Mouse (Mus musculus): ENCODE data around the gene Dhx8.

The Dhx8 gene

DNA sequence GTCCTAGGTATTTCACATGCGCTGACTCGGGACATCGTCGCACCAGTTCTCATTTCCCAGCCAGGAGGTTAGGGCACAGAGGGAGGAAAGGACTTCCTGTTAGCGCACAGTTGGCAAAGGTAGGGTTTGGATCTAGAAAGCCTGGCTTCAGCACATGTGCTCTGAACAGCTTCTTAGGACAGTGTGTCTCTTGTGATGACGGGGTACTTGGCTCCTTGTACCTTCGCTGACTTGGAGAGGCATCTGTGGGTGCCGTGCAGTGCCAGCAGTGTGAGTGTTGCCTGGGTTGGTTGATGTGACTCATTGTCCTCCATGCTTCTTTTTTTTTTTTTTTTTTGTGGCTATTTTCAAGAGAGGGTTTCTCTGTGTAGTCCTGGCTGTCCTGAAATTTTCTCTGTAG lies 23.9 kb downstream of the Dhx8 start:
- DNase-seq (ENCODE audit: low read depth), result no peak

DNA sequence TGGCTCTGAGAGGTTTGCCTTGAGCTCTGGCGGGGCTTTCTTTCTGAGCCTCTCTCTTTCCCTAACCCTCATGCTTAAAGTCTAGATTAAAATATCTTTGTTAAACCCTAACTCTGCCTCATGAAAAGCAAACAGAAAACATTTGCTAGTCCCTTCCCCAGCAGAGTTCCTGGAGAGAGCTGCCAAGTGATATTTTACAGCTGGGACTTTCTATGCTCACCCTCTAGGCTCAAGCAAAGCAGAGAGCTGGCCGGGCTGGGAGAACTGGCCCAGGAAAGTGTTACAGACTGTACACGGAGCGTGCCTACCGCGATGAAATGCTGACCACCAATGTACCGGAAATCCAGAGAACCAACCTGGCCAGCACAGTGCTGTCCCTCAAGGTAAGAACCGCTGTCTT lies 24.6 kb downstream of the Dhx8 start:
- DNase-seq (ENCODE audit: low read depth), result no peak

DNA sequence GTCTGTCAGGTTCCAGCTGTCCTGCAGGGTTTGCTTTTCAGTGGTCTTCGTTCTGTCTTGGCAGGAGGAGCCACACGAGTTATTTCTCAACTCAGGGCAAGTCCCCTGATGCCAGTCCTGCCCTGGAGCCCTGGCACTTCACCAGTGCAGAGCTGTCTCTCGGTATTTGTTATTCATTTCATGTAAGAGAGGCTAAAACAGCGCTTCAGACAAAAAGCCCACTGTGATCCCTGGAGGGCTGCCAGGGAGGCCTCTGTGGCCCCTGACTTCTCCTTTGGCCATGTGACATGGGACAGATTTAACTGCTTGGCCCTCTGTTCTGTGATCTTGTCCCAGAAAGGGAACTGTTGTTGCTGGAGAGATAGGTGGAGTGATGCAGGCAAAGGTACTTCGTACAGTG lies 25.7 kb downstream of the Dhx8 start:
- DNase-seq (ENCODE audit: low read depth), result no peak

DNA sequence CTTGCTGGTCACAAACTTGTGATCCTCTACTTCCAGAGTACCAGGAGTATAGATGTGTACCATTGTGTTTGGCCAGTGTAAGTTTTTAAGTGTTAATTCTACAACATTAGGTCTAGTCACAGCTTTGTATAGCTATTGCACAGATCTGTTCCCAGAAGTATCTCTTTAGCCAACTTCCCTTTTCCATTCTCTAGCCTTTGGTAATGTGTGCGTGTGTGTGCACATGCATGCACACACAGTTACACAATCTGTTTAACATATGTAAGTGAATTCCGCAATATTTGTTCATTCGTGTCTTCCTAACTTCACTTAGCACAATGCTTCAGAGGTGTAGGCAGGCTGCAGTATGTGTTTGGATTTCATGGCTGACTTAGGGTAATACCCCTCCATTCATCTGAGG lies 26.8 kb downstream of the Dhx8 start:
- peak; percentile 51 for DNase-seq (ENCODE audit: low read depth)

DNA sequence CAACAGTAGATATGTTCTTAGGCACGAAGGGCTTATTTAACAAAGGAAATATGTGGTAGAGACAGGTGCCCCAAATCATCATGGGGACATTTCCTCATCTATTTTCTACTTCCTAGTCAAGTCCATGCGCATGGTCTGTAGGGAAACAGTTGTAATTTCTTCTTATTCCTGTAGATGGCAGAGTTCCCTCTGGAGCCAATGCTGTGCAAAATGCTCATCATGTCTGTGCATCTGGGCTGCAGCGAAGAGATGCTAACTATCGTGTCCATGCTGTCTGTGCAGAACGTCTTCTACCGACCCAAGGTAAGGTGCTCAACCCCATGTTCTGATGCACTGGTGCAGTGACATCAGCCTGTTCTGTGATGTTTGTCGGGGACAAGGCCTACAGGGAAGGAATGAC lies 31.0 kb downstream of the Dhx8 start:
- DNase-seq (ENCODE audit: low read depth), result peak; percentile 87

DNA sequence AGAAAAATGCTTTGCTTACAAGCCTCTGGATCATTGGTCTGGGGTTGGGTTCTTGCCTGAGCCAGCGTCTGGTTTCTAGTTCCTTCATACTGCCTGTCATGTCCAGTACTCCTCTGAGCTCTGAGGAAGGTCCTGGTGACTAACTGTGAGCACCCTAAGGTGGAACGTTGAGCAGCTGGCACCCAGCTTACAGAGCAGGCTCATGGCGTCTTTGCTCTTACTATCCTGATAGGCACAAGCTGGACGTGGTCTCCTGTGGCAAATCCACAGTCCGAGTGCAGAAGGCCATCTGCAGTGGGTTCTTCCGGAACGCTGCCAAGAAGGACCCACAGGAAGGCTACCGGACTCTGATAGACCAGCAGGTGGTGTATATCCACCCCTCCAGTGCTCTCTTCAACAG lies 31.8 kb downstream of the Dhx8 start:
- no peak for DNase-seq (ENCODE audit: low read depth)

DNA sequence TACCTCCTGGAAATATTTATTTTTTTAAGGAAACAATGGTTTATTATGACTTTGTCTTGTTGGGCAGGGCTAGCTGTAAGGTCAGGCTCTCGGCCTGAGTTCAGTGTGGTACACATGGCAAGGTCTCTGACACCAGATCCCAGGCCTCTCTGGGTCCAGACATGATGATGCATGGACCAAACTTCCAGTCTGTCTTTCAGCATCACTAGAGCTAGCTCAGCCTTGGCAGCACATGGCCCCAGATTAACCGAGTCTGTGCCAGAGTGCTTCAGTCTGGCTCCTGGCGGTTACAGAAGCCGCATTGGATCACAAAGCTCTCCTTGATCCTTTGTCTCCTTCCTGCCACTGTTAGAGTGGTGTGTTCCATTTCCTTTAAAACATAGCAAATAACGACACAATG lies 34.6 kb downstream of the Dhx8 start:
- no peak for DNase-seq (ENCODE audit: low read depth)

DNA sequence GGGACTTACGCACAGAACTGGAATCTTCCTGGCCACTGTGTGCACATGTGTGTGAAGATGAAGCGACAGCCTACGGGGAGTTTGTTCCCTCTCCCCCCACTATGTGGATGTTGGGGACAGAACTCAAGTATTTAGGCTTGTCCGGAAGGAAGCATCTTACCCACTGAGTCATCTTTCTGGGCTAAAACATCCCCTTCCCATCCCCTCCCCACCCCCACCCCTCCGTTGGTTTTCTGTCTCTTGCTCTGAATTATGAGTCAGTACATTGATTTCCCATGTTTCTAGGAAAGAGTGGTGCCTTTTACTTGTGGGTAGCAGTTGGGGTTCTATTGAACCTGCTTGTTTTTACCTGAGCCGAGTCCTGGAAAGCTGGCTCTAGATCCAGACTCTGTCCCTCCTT lies 36.0 kb downstream of the Dhx8 start:
- DNase-seq (ENCODE audit: low read depth), result peak; percentile 66

DNA sequence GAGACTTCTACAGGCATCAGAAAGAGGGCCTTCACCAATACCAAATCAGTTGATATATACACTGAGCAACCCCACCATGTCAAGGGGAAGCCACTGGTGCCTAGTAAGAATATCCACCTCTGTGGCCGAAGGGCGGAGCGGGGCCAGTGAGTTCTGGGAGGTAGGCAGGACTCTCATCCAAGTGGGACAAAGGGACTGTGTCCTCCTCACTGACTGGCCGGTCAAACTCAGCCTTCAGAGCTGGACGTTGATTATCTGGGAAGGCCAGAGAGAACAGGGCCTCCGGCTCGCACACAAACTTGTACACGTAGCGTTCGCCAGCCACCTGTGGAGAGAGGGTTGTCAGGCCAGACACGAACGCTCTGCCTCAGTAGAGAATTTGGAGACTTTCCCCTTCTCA lies 37.5 kb downstream of the Dhx8 start:
- no peak for DNase-seq (ENCODE audit: low read depth)

DNA sequence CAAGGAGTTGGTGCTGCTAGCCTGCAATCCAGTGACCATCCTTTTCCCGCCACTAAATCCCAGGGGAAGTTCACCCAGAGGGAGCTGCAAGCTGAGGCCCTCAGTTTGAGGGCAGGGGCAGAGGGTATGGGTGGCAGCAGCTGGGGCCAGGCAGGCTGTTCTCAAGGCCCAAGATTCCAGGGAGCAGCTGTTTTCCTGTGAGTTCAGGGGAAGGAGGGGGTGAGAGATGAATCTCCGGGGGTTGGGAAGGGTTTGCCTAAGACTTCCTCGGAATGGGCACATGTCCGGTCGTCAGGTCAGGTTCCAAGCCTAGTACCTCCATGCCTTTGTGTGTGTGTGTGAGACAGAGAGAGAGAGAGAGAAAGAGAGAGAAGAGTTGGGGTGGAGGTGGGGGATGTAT lies 39.3 kb downstream of the Dhx8 start:
- no peak for DNase-seq (ENCODE audit: low read depth)

DNA sequence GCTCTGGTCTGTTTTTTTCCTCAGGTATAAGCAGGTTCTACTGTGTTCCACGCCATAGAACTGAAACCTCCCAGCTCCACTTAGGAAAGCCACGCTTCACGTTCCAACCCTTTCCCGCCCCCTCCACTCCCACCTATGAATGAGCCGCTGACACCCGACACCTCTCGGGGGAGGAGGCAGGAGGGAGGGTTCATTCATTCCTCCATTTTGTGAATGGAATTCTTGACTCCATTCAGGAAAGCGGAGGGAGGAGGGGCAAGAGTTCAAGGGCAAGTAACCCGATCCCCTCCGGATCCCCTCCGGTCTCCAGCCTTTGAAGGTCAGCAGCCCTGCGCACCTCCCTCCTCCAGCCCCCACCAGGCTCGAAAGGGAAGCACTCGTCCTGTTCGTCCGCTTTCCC lies 39.7 kb downstream of the Dhx8 start:
- peak; percentile 15 for DNase-seq (ENCODE audit: low read depth)

DNA sequence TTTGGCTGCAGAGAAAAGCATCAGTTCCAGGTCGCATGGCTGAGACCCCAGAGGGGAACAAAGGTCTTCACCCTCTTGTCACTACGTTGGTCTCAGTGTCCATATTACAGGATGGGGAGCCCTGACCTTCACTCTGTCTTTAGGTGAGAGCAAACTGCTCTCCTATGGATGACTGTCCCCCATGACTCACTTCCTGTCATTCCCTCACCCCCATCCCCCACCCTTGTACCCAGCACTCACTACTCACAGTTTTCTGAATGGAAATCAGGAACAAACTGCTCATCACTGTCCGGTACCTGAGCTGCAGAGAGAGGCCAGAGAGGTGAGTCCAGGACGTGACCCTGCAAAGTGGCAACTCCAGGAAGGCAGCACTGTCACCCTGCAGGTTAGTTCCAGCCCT lies 44.1 kb downstream of the Dhx8 start:
- DNase-seq (ENCODE audit: low read depth), result peak; percentile 51

DNA sequence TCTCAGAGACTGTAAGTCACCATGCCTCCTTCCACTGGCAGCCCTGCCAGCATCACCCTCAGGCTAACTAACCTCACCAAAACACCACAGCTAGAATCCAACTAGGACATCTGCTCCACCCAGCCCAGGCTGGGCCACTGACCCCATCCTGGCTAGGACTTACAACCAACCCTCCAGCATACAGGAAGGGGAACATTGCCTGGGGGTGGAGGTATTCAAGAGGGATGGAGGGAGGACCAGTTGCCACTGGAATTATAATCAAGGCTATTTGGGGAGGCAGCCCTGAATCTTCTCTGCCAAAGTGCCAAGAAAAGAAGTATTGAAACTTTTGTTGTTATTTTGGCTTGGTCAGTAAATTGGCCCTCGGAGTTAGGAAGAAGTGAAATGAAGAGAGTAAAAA lies 50.4 kb downstream of the Dhx8 start:
- DNase-seq (ENCODE audit: low read depth), result no peak

DNA sequence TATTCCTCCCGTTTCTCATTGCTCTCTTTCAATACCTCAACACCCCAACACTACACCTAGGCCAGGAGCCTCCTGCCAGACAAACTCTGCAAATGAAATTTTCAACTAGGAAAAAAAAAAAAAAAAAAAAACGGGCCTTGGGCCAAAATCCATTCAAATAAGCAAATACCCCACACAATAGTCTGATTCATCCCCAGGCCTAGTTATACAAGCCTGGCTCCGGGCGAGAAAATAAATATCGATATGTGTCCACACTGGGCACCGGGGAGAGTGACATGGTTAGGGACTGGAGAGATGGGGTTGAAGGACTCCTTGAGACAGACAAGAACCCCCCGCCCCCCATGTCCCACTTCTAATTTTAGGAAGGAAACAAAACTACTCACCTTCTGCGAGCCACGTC lies 50.9 kb downstream of the Dhx8 start:
- DNase-seq (ENCODE audit: low read depth), result peak; percentile 18

DNA sequence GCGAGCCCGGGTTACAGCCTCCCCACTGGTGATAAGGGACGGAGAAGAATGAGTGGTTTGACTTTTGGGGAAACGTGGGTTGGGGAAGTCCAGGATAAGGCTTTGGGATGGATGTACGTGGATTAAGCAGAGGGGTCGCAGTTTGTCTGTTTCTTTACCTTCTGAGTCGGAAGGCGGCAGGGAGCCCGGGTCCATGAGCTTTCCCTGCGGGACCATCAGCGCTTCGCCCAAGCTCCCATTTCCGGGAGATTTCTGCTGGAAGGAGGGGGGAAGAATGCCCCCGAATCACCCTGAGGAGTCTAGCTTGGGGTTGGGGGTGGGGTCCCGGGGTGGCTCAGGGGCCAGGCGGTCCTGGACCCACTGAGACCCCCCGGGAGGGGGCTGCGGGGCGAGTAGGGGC lies 51.4 kb downstream of the Dhx8 start:
- no peak for DNase-seq (ENCODE audit: low read depth)

DNA sequence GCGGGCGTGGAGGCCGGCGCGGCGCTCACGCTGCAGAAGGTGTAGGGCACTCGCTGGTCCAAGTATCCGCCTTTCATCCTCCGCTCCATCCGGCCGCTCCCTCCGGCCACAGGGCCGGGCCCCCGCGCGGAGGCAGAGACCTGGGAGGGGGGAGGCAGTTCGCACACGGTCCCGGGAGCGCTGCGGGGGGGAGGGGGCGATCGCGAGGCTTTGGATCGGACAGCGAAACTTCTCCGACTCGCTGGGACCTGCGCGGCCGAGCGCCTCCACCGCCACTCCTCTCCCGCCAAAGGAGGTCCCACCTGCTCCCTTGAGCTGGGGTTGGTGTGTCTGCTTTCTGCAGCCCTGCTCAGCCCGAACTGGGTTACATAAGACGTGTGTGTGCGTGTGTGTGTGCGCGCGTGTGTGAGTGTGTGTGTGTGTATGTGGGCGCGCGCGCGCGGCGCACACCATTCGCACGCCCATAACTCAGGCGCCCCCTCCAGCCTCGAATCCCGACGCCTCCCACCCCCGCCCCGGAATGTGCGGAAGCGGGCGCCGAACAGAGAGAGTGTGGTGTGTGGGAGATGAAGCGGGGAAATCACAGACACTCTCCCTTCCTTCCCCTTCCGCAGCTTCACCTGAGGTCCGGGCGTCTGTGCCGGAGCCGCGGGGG lies 51.9 kb downstream of the Dhx8 start:
- no peak for DNase-seq (ENCODE audit: low read depth)

DNA sequence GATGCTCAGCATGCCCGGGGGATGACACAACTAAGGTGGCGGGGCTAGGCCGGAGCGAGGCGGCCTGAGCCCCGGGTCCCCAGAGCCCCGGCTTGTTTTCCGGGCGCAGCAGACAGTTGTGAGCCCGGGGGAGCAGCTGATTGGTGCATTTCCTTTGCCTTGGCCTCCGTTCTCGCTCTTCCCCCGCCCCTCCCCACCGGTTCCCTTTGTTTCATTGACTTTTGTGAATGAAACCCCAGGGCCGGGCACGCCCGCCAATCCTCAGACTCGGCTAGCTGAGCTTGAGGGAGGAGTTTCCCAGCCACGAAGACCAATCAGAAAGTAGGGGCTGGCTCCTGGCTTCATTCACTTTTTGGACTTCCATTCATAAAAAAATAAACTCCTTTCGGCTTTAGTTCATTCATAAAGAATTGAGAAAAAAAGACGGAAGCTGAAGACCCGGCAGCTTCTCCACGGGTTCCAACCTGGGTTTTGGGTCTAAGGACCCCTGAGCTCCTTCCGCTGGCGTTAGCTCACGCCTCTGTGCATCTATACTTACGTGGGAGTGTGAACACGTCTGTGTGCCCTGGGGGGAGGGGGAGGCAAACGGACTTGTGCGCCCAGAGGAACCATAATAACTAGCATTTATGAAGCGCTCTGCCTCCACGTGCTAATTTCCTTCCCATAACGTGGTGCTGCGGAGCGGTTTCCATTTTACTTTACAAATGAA lies 52.6 kb downstream of the Dhx8 start, which contains the start of gene Etv4:
Etv4 (minus strand) TSS at position 229 of the 709 bp plus-strand sequence.
- peak; percentile 98 for DNase-seq (ENCODE audit: low read depth)

DNA sequence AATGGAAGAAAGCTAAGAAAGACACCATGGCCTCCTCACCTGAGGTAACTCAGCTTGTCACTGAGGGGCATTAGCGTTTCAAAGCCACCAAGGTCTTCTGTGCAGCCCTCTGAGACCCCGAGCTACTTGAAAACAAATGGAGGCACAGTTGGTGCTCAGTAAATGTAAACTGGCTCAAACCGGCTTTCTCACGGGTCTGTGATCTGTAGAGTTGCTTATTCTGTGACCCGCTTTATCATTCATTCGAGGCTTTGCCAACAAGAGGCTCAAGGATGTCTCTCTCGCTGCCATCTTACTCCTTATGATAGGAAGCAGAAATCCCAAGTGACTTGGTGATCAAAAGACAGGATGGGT lies 53.1 kb downstream of the Dhx8 start:
- DNase-seq (ENCODE audit: low read depth), result no peak

DNA sequence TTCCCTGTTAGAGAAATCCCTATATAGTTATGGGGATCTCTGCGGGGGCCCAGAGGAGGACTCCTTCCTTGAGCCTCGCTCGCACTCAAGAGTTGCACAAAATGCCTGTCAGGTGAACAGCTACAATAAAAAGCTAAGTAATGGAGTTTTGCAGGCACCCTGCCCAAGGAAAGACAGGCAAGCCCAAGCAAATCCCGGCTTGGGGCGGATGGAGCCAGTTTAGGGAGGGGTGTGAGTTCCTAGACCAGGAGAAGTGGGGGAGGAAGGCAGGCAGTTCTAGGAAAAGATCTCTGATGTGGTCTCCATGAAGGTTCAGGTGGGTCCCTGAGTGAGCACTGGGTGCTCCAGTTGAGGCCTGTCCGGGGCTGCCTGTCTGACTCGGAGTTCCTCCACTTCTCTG lies 53.9 kb downstream of the Dhx8 start:
- DNase-seq (ENCODE audit: low read depth), result no peak

DNA sequence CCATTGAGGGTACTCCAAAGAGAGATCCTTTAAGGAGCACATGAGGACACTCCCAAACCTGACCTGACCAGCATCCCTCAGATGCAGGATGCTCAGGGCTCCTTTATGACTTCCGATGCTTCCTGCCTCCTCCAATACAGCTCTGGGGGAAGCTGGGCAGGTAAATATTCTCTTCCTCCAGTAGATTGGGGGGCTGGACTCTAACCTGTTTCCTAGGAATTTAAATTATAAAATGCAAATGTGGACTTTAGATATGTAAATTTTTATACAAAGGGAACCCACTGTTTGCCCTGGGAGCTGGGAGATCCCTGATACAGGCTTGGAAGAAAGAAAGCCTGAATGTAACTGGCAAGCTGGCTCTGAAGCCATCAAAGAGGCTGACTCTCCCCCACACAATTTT lies 54.7 kb downstream of the Dhx8 start:
- no peak for DNase-seq (ENCODE audit: low read depth)

DNA sequence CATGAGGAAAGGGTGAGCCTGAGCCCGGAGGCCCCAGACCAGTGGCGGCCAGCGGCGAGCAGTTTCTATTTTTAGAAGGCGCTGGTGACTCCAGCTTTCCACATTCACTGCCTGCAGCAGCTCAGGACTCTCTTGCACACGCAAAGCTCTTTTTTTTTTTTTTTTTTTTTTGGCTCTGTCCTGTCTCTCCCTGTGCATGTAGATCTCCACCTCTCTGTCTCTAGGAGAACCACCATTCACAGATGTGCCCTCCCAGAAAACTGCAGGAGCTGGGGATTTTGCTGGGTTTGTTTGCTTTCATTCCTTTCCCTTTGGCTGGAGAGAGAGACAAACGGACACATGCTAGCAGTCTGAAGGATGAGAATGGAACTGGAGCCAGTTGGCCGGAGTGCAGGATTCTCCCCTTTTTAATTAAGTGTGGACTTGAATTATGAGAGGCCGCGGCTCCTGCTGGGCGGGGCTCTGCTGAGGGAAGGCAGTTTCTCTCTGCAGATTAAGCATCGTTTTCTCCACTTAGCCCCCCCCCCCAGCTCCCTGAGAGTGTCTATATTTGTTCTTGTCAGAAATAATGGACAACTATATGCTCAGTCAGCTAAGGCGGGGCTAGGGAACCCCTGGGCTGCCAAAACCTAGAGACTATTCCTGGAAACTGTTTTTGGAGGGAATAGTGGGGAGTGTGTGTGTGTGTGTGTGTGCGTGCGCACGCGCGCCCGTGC lies 58.2 kb downstream of the Dhx8 start:
- peak; percentile 56 for DNase-seq (ENCODE audit: low read depth)

DNA sequence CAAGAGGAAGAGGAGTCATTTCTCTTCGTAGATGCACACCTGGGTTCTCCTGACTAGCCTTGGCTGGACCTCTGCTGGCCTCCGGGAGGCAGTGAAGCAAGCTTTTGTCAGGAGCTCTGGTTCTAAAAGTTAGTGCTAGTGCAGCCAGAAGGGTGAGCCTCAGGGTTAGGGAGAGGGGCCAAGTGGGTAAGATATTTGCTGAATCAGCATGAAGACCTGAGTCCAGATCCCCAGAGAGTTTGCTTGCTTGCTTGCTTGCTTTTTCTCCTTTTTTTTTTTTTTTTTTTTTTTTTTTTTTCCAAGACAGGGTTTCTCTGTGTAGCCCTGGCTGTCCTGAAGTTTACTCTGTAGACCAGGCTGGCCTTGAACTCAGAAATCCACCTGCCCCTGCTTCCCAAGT lies 64.6 kb downstream of the Dhx8 start:
- DNase-seq (ENCODE audit: low read depth), result no peak

DNA sequence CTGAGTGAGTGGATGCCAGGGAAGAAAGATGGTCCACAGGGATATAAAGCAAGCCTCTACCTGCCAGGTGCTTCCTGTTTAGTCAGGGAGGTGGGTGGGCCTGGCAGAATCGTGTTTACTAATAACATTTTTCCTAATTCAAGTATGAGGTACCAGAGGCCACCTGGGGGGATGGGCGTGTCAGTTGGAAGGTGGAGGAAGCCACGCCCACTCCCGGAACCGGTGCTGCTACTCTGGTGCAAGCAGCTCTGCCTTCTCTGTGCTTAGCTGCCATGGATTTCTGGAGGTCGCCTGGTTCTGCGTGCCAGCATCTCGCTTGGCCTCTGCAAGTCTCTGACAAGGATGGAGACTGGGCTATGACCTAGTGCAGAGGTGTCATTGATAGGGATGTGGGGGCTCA lies 65.4 kb downstream of the Dhx8 start:
- no peak for DNase-seq (ENCODE audit: low read depth)

DNA sequence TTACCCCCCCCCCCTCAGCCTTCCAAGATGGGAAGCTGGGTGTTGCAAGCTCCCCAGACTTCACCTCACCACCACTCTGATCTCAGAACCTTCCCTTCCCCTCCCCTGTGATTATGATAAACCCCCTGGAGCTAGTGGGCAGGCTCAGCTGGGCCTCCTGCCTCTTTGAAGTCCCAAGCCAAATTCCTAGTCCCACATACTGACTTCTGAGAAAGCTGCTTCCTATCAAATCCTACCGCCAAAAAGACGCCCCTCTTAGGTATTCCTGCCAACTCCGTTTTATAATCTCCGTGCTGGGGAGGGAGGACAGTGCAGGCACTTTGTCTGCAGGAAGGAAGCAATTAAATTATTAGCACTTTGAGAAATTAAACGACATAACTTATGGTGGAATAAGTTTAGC lies 68.7 kb downstream of the Dhx8 start:
- no peak for DNase-seq (ENCODE audit: low read depth)

All from 416B (cell line).